Mouse (Mus musculus) hematopoietic stem cell, adult 5-6 weeks (primary cell): ENCODE results near the gene Gm45837. TPM values are rescaled to one million over a fixed set of nuclear protein-coding genes. Genes with fewer than 3 reads are reported as not detected.
A peak's percentile ranks its signal among the peaks of the same experiment; 100 is the strongest.

ENCODE experiments used
- ATAC-seq, 2 experiments: fragments of 125-278 bp in 1 of 2; replicated peaks in 1 of 2; 2 replicates each; pipeline ENCODE4 v1.8.0; 2016 to 2017; ENCODE audit warnings: inconsistent platforms in 2 of 2, mild to moderate bottlenecking in 2 of 2, moderate number of reproducible peaks in 2 of 2, low read depth in 1 of 2, moderate TSS enrichment in 1 of 2; ENCODE audit not compliant: low FRiP score in 2 of 2, poor library complexity in 2 of 2, severe bottlenecking in 2 of 2, insufficient read depth in 1 of 2, low TSS enrichment in 1 of 2
- total RNA-seq: library from RNA; stranded (forward); fragments of 172-1452, 232-1000 nt; gene quantifications from 2 replicates; pipeline ENCODE4 v1.2.3, GENCODE M21; 2017

Gm45837 gene
- total RNA-seq, 1 experiment from 2014 or later = 12.1 TPM

DNA sequence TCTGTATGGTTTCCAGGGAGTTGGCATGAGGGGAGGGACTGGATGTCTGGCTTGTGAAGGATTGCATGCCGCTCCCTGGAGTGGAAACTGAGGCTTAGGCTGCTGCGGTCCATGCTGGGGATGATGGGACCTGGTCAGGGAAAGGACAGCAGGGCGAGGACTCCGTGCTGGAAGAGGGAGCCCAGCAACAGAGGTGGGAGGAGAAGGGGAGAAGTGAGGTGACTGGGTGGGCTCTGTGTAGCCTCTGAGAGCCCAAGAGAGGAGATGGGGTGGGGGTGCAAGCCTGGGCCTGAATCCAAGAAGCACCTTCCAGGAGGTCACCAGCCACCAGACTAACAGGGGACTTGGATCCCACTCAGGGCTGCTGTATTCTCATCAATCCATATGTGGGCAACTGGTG, 45.6 kb downstream of the Gm45837 start:
- ATAC-seq = no peak

- no peak for ATAC-seq
Observed at GRCm38 (mm10) chr7:101456789-101457188, 46.1 kb downstream of the Gm45837 start.

DNA sequence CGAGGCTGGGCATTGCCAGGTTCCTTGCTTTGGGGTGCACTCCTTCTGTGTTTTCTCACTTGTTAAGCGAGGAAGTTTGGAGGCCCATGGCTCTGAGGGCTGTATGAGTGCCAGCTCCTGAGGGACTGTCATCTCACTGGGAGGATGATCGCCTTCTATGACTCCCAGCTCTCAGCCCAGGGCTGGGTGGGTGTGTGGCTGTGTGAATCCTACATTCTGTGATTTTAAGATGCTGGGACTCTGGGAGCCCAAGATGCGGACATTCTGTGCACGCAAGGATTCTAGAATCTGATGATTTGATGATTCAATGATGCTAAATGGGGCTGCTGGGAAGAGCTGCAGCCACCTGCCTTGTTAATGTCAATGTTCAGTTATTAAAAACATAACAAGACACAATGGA, 46.6 kb downstream of the Gm45837 start:
- no peak for ATAC-seq

DNA sequence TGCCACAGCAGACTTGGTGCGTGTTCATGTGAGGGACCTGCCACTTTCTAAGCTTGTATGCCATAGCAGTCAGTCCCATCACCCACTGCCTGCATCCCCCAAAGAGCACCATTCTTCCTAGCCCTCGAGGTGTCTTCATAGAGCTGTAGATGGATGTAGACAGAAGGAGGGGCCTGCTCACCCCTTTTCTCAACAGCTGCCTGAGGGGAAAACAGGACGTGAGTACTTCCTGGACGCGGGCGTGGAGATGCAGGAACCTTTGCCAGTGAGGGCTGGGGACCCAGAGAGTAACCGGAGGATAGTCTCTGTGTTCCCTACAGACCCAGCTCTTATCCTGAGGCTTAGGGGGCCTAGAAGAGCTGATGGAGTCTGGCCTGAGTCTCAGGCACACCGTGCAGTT, 47.1 kb downstream of the Gm45837 start:
- no peak for ATAC-seq

DNA sequence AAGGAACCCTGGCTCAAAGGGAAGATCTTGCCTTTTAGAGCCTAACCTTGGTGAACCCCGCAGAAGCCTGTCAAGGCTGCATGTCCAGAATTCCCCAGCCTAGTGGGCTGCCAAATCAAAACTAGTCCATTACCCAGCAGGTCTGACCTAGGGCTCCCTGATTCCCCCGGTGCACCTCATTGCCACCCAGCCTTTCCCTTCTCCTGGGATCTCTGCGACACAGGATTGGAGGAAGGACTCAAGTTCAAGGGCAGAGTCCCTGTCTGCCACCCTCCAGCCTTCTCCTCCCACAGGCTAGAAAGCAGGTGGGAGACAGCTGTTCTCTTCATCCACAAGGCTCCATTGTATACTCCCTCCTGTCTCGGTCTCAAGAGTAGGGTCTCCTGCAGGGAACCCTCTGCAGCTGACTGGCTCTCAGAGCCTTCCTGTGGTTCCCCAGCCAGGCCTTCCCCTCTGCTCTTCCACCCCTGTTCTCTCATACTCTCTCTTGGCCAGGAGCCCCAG, 47.6 kb downstream of the Gm45837 start:
- no peak for ATAC-seq

DNA sequence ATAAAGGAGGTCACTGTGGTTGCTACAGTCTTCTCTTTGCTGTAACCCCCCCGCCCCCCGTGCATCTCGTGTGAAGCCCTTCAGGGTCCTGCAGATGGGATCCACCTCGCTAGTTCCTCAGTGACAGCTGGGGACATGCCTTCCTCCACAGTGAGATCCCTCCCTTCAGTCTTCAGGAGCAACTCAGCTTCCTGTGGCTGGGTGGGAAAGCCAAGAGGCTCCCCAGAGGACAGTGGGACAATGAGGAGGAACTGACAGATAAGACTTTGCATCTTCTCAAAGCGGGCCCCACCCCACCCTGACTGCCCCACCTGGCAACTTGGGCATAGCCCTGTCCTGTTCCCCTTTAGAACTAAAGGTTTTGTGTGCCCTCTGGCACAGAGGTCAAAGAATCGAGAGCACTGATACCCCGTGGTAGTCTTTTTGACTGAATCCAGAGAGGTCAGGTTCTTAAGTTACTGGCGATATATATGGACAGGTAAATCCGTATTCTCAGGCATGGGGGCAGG, 48.7 kb downstream of the Gm45837 start:
- no peak for ATAC-seq

GRCm38 (mm10) chr7:101459923-101460607, 49.4 kb downstream of the Gm45837 start:
- ATAC-seq = no peak

DNA sequence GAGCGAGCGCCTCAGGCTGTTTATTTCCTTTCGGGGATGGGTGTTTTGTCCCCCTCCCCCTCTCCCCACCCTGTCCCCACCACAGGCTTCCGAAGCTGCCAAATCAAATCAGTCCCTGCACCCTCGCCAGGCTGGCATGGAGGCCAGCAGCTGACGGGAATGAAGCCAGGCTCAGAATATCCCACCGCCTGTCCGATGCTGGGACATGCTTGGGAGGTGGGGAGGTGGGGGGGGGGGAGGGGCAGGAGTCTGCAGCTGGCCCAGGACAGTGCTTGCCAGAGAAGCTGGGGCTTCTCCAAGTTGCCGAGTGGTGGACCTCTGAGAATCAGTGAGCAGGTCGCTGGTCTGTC, 49.9 kb downstream of the Gm45837 start:
- ATAC-seq = no peak

GRCm38 (mm10) chr7:101461571-101461970, 50.9 kb downstream of the Gm45837 start:
- ATAC-seq = no peak

DNA sequence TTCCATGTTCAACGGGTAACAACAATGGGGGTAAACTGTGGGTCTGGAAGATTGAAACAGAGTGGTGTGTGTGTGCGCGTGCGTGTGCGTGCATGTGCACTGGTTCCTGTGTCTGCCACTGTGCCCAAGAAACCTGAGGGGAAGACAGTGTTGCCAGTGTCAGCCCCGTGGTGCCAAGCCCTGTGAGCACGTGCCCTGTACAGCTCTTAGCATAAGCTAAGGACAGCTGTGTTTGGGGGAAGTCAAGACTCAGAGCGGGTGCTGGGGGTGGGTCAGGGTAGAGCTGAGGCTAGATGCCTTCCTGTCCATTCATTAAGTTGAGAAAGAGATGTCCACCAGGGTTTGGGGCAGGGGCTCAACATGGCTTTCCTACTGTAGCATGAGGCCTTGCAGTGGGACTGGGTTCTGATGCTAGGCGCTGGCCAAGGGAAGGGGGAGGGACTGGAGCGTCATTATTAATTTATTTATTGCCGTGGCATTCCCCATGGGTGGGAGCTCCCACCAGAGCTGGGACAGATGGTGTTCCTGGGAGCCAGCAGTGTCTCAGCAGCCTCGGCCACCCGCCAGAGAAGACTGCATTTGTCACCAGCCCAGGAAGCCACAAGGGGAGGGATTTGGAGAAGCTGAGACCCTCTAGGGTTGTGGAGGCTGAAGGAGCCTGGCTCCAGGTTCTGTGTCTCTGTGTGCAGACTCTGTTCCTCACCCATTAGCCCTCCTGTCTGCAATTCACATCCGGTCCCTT, 51.8 kb downstream of the Gm45837 start:
- ATAC-seq = no peak

DNA sequence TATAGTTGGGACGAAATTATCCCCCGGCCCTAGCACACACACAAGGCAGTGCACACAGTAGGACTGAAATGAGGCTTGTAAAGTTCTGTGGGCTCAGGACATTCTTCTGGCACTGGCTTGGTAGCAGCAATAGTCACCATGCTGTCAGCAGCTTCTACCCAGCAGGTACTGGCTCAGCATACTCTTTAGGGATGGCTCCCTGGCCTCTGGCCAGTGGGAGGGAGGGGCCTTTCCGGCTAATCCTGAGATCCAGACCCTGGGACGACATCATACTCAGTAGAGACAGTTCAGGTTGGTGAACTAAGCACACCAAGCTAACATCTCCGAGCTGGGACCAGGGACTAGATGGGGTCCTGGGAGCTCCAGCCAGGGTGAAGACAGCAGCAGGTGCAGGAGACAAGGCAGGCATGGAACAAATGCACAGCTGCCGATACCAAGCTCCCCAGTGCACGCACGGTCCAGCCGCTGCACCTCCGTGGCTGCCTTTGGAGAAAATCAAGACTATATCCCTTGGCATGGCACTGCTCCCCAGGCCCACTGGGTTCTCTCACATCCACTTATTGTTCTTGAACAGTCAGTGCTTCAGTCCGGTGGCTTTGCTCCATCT, 53.1 kb downstream of the Gm45837 start:
- no peak for ATAC-seq

- no peak for ATAC-seq
Observed at GRCm38 (mm10) chr7:101464927-101465326, 54.2 kb downstream of the Gm45837 start.

GRCm38 (mm10) chr7:101465392-101465791, 54.7 kb downstream of the Gm45837 start:
- no peak for ATAC-seq

GRCm38 (mm10) chr7:101465850-101466580, 55.3 kb downstream of the Gm45837 start:
- peak; percentile 66 for ATAC-seq

DNA sequence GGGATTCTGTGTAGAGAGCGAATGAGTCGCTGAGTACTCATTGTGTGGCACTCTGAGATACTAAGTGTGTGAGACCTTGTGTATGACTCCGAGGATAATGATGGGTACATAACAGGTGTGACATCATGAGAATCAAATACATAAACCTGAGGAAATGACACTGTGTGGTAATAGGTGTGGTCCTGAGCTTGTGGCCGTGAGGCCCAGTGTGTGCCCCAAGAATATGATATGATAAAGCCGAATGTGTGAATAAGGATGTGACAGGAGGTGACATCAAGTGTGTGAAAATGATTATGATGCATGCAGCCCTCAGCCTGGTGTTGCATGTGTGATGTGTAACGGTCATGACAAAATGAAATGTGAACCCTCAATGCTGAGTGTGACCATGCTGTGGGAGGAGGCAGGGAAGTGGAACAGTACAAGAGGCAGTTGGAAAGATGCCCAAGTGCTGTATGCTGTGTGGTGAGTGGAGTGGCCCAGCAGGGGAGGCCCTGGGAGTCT, 55.9 kb downstream of the Gm45837 start:
- ATAC-seq = peak; percentile 72 to 79

GRCm38 (mm10) chr7:101471423-101471822, 60.7 kb downstream of the Gm45837 start:
- ATAC-seq = no peak

GRCm38 (mm10) chr7:101471968-101472480, 61.3 kb downstream of the Gm45837 start:
- ATAC-seq = no peak
